Mouse (Mus musculus): ENCODE measurements around the gene Nol4l. TPM values are rescaled to one million over a fixed set of nuclear protein-coding genes. Genes with fewer than 3 reads are reported as not detected.

The Nol4l gene
- polyA plus RNA-seq, 1 experiment from 2014 or later: 5.8 TPM

- Histone ChIP-seq H3K36me3 (ENCODE audit: inconsistent target) (no peaks in the 10 kb centered on the region), H3K4me3 (ENCODE audit: inconsistent target) (peak within 1 kb of the TSS; percentile 19; the same call in 1 of the 2 replicates), H3K27ac (no peak within 1 kb of the TSS), H3K79me2 (ENCODE audit: inconsistent target) (peaks cover 30% of the 10 kb centered on the region; the same call in 1 of the 2 replicates)
- 3% methylated on average over 64 of the region's 83 CpGs for WGBS (ENCODE audit: missing documents)
Measured at GRCm38 (mm10) chr2:153492573-153493392, 37.0 kb downstream of the Nol4l start, which contains the start of gene 4930404H24Rik. TSS of gene 4930404H24Rik (plus strand) at chr2:153492790.

DNA sequence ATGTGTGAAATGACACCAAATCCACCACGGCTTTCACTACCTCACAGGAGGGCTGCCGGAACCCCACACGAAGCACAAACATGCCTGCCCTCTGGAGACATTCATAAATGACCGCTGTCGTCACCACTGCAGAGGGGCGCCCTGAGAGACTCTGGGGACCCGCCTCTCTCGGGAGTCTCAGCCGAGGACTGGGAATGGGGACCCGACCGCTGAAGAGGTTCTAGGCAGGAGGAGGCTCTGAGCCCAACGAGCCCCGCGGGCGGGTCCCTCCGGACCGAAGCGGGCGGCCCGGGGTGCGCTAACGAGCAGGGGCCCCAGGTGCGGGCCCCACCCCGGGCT lies 37.6 kb downstream of the Nol4l start:
- no peak overlapping the region for H3K27ac ChIP-seq
- H3K4me3 ChIP-seq (ENCODE audit: inconsistent target): peak overlapping the region; percentile 9; the same call in 1 of the 2 replicates
- 7% methylated on average over 24 of the region's 24 CpGs for WGBS (ENCODE audit: missing documents)
- peaks cover 24% of the 10 kb centered on the region; the same call in 1 of the 2 replicates for H3K79me2 ChIP-seq (ENCODE audit: inconsistent target)
- H3K36me3 ChIP-seq (ENCODE audit: inconsistent target): no peaks in the 10 kb centered on the region

GRCm38 (mm10) chr2:153491512-153492178 lies 38.1 kb downstream of the Nol4l start:
- WGBS (ENCODE audit: missing documents): 63% methylated on average over 18 of the region's 18 CpGs
- H3K79me2 ChIP-seq (ENCODE audit: inconsistent target): peaks cover 22% of the 10 kb centered on the region; the same call in 1 of the 2 replicates
- peak overlapping the region; percentile 9; the same call in 1 of the 2 replicates for H3K4me3 ChIP-seq (ENCODE audit: inconsistent target)
- H3K36me3 ChIP-seq (ENCODE audit: inconsistent target): no peaks in the 10 kb centered on the region
- no peak overlapping the region for H3K27ac ChIP-seq

DNA sequence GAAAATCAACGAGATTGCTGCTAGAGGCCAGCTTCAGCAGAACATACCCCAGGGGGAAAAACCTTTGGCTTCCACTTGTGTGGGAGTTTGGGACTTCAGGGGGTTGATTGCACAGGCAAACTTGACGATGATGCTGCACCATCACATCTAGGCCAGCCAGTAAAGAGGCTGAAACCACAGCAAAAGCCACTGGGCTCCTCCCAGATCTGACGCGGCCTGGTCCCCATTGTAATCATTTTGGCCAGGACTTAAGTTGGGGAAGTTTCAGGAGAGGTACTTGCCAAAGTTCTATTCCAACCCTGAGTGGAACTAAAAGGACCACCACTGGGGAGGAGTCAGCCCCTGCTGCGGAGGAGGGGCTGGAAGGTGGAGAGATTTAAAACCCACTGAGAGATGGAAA lies 38.8 kb downstream of the Nol4l start:
- Histone ChIP-seq H3K79me2 (ENCODE audit: inconsistent target) (peaks cover 20% of the 10 kb centered on the region; the same call in 1 of the 2 replicates), H3K27ac (no peak overlapping the region), H3K4me3 (ENCODE audit: inconsistent target) (no peak overlapping the region), H3K36me3 (ENCODE audit: inconsistent target) (no peaks in the 10 kb centered on the region)
- 11% methylated on average over 5 of the region's 5 CpGs for WGBS (ENCODE audit: missing documents)

- WGBS (ENCODE audit: missing documents): 100% methylated on average over 1 of the region's 1 CpGs
- no peaks in the 10 kb centered on the region for H3K36me3 ChIP-seq (ENCODE audit: inconsistent target)
- H3K4me3 ChIP-seq (ENCODE audit: inconsistent target): no peak overlapping the region
- no peak overlapping the region for H3K27ac ChIP-seq
- H3K79me2 ChIP-seq (ENCODE audit: inconsistent target): peaks cover 12% of the 10 kb centered on the region; the same call in 1 of the 2 replicates
Measured at GRCm38 (mm10) chr2:153490116-153490515, 39.7 kb downstream of the Nol4l start.

- no peaks in the 10 kb centered on the region for H3K36me3 ChIP-seq (ENCODE audit: inconsistent target)
- no peak overlapping the region for H3K27ac ChIP-seq
- no peaks in the 10 kb centered on the region; the same call in 1 of the 2 replicates for H3K79me2 ChIP-seq (ENCODE audit: inconsistent target)
- 85% methylated on average over 4 of the region's 4 CpGs for WGBS (ENCODE audit: missing documents)
- no peak overlapping the region for H3K4me3 ChIP-seq (ENCODE audit: inconsistent target)
Measured at GRCm38 (mm10) chr2:153484071-153484470, 45.7 kb downstream of the Nol4l start.

GRCm38 (mm10) chr2:153483118-153483983 lies 46.4 kb downstream of the Nol4l start:
- Histone ChIP-seq H3K36me3 (ENCODE audit: inconsistent target) (no peaks in the 10 kb centered on the region), H3K4me3 (ENCODE audit: inconsistent target) (no peak overlapping the region), H3K79me2 (ENCODE audit: inconsistent target) (no peaks in the 10 kb centered on the region; the same call in 1 of the 2 replicates), H3K27ac (no peak overlapping the region)
- WGBS (ENCODE audit: missing documents): 36% methylated on average over 20 of the region's 20 CpGs

DNA sequence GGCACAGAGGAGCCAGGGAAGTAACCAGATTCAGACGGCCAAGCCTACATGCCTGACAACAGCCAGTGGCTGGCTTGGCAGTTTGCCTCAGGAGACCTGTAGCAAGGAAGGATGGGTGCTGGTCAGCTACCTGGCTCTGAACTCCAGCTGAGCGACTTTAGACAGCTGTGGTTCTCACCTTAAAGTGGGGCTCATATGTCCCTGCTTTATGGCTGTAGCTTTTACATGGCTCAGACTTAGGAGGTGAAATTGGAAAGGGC lies 48.0 kb downstream of the Nol4l start:
- H3K79me2 ChIP-seq (ENCODE audit: inconsistent target): no peaks in the 10 kb centered on the region; the same call in 1 of the 2 replicates
- WGBS (ENCODE audit: missing documents): 54% methylated on average over 2 of the region's 2 CpGs

GRCm38 (mm10) chr2:153481108-153481860 lies 48.5 kb downstream of the Nol4l start:
- Histone ChIP-seq H3K4me3 (ENCODE audit: inconsistent target) (no peak overlapping the region), H3K27ac (no peak overlapping the region), H3K79me2 (ENCODE audit: inconsistent target) (no peaks in the 10 kb centered on the region; the same call in 1 of the 2 replicates), H3K36me3 (ENCODE audit: inconsistent target) (no peaks in the 10 kb centered on the region; the same call in 1 of the 2 replicates)
- WGBS (ENCODE audit: missing documents): 34% methylated on average over 7 of the region's 7 CpGs

More for the DNA sequence above, 48.0 kb downstream of the Nol4l start:
- no peak overlapping the region for H3K4me3 ChIP-seq (ENCODE audit: inconsistent target)
- no peak overlapping the region for H3K27ac ChIP-seq
- H3K36me3 ChIP-seq (ENCODE audit: inconsistent target): no peaks in the 10 kb centered on the region; the same call in 1 of the 2 replicates

GRCm38 (mm10) chr2:153479486-153479885 lies 50.3 kb downstream of the Nol4l start:
- no peak overlapping the region for H3K27ac ChIP-seq
- 100% methylated on average over 1 of the region's 1 CpGs for WGBS (ENCODE audit: missing documents)
- H3K36me3 ChIP-seq (ENCODE audit: inconsistent target): no peaks in the 10 kb centered on the region; the same call in 1 of the 2 replicates
- H3K4me3 ChIP-seq (ENCODE audit: inconsistent target): no peak overlapping the region
- no peaks in the 10 kb centered on the region for H3K79me2 ChIP-seq (ENCODE audit: inconsistent target)

- no peak overlapping the region for H3K27ac ChIP-seq
- no peak overlapping the region for H3K4me3 ChIP-seq (ENCODE audit: inconsistent target)
- 20% methylated on average over 4 of the region's 4 CpGs for WGBS (ENCODE audit: missing documents)
- no peaks in the 10 kb centered on the region for H3K79me2 ChIP-seq (ENCODE audit: inconsistent target)
- no peaks in the 10 kb centered on the region; the same call in 1 of the 2 replicates for H3K36me3 ChIP-seq (ENCODE audit: inconsistent target)
Measured at GRCm38 (mm10) chr2:153478583-153478982, 51.2 kb downstream of the Nol4l start.

DNA sequence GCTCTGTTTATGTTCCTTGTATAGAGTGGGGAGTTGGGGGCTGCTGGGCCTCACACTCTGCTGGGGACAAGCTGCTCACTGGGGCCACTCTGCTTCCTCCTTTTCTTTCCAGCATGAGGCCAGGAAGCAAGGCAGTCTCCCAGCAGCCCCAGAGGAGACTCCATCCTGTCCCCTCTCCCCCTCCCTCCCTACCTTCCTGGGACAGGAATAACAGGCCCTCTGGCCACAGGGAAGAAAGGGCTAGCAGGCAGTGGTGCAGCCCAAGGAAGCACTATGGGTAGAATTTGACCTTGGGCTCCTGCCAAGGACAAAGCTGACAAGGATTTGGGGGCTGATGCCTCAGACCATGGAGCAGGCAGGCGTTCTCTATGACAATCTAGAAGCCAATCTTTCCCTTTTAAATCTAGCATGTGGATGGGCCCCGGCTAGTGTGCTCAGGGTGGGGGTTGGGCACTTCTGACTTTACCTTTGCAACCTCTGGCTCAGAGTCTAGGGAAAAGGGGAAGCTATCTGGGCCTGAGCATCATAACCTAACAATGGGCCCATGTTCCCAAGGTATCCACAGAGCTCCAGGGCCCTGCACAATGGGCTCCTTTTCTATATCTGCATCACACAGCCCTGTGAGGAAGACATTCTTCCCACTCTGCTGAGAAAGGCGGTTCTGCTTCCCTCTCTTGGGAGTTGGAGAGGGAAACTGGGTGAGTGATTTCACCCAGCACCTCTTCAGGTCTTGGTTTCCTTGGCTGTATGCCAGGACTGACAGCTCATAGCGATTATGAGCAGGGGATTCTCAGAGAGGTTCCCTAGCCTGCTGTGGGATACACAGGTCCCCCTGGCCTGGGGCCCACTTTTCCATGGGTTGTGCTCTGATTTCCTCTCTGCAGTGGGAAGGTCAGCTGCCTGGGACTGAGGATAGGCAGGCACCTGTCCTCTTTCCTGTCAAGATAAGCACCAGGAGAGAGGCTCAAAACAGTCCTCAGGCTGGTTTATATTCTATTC lies 54.4 kb downstream of the Nol4l start:
- Histone ChIP-seq H3K4me3 (ENCODE audit: inconsistent target) (no peak overlapping the region), H3K27ac (no peak overlapping the region), H3K36me3 (ENCODE audit: inconsistent target) (peaks cover 3% of the 10 kb centered on the region; the same call in 1 of the 2 replicates), H3K79me2 (ENCODE audit: inconsistent target) (no peaks in the 10 kb centered on the region)
- 60% methylated on average over 4 of the region's 4 CpGs for WGBS (ENCODE audit: missing documents)

- H3K27ac ChIP-seq: no peak overlapping the region
- 94% methylated on average over 3 of the region's 3 CpGs for WGBS (ENCODE audit: missing documents)
- H3K36me3 ChIP-seq (ENCODE audit: inconsistent target): 0 out of 2 replicates have a peak, but pooled peaks cover 9% of the 10 kb centered on the region
- H3K79me2 ChIP-seq (ENCODE audit: inconsistent target): no peaks in the 10 kb centered on the region
- H3K4me3 ChIP-seq (ENCODE audit: inconsistent target): no peak overlapping the region
Measured at GRCm38 (mm10) chr2:153470983-153471382, 58.8 kb downstream of the Nol4l start.

All from macrophage (primary cell).